Mouse (Mus musculus): ENCODE data around the gene Wdfy1. TPM values are rescaled to one million over a fixed set of nuclear protein-coding genes. Genes with fewer than 3 reads are reported as not detected.

Gene Wdfy1
- total RNA-seq, 2 experiments from 2014 or later: 37.5 to 39.9 TPM

- DNase-seq (ENCODE audit: low spot score in 2 of 2): peak; percentile 76 to 84
Observed at GRCm38 (mm10) chr1:79761106-79761916, 14.6 kb downstream of the Wdfy1 start.

- DNase-seq (ENCODE audit: low spot score in 2 of 2): peak in 1 of 2 experiments; percentile 29
Observed at GRCm38 (mm10) chr1:79760656-79761055, 15.3 kb downstream of the Wdfy1 start.

- no peak for DNase-seq (ENCODE audit: low spot score in 2 of 2)
Observed at GRCm38 (mm10) chr1:79759436-79759972, 16.4 kb downstream of the Wdfy1 start.

- no peak for DNase-seq (ENCODE audit: low spot score in 2 of 2)
Observed at GRCm38 (mm10) chr1:79759006-79759405, 16.9 kb downstream of the Wdfy1 start.

- no peak for DNase-seq (ENCODE audit: low spot score in 2 of 2)
Observed at GRCm38 (mm10) chr1:79757597-79757996, 18.3 kb downstream of the Wdfy1 start.

- no peak for DNase-seq (ENCODE audit: low spot score in 2 of 2)
Observed at GRCm38 (mm10) chr1:79757161-79757560, 18.8 kb downstream of the Wdfy1 start.

- no peak for DNase-seq (ENCODE audit: low spot score in 2 of 2)
Observed at GRCm38 (mm10) chr1:79756417-79756816, 19.5 kb downstream of the Wdfy1 start.

- DNase-seq (ENCODE audit: low spot score in 2 of 2): no peak
Observed at GRCm38 (mm10) chr1:79755376-79755775, 20.6 kb downstream of the Wdfy1 start.

GRCm38 (mm10) chr1:79754936-79755335, 21.0 kb downstream of the Wdfy1 start:
- DNase-seq (ENCODE audit: low spot score in 2 of 2): no peak

- DNase-seq (ENCODE audit: low spot score in 2 of 2): no peak
Observed at GRCm38 (mm10) chr1:79753456-79753855, 22.5 kb downstream of the Wdfy1 start.

GRCm38 (mm10) chr1:79752714-79753340, 23.1 kb downstream of the Wdfy1 start:
- DNase-seq (ENCODE audit: low spot score in 2 of 2): no peak

GRCm38 (mm10) chr1:79752015-79752695, 23.8 kb downstream of the Wdfy1 start:
- no peak for DNase-seq (ENCODE audit: low spot score in 2 of 2)

GRCm38 (mm10) chr1:79751186-79751585, 24.8 kb downstream of the Wdfy1 start:
- DNase-seq (ENCODE audit: low spot score in 2 of 2): no peak

- DNase-seq (ENCODE audit: low spot score in 2 of 2): no peak
Observed at GRCm38 (mm10) chr1:79746056-79746455, 29.9 kb downstream of the Wdfy1 start.

GRCm38 (mm10) chr1:79743385-79743784, 32.6 kb downstream of the Wdfy1 start:
- DNase-seq (ENCODE audit: low spot score in 2 of 2): no peak

GRCm38 (mm10) chr1:79742949-79743348, 33.0 kb downstream of the Wdfy1 start:
- DNase-seq (ENCODE audit: low spot score in 2 of 2): no peak

- DNase-seq (ENCODE audit: low spot score in 2 of 2): no peak
Observed at GRCm38 (mm10) chr1:79741002-79741401, 34.9 kb downstream of the Wdfy1 start.

GRCm38 (mm10) chr1:79739726-79740125, 36.2 kb downstream of the Wdfy1 start:
- DNase-seq (ENCODE audit: low spot score in 2 of 2): no peak

GRCm38 (mm10) chr1:79736408-79736807, 39.5 kb downstream of the Wdfy1 start:
- DNase-seq (ENCODE audit: low spot score in 2 of 2): no peak

- DNase-seq (ENCODE audit: low spot score in 2 of 2): no peak
Observed at GRCm38 (mm10) chr1:79734794-79735193, 41.1 kb downstream of the Wdfy1 start.

GRCm38 (mm10) chr1:79714152-79714923, 61.6 kb downstream of the Wdfy1 start:
- no peak for DNase-seq (ENCODE audit: low spot score in 2 of 2)

All from layer of hippocampus, postnatal 10 days (tissue).